Mouse (Mus musculus): Measurements from ENCODE around the gene Tnrc6a.
"Not testable (repeated sequence)": the region's sequence is repeated elsewhere in the genome, so short reads cannot be mapped to it uniquely, and the experiment has no call there.

Tnrc6a gene

GRCm38 (mm10) chr7:123123665-123124298 lies at the start of gene Tnrc6a:
TSS of gene Tnrc6a (plus strand) at chr7:123123885.
- DNase-seq (ENCODE audit: low read depth, low spot score) = peak; percentile 78

GRCm38 (mm10) chr7:123082236-123082635 lies 41.4 kb upstream of the Tnrc6a start:
- DNase-seq (ENCODE audit: low read depth, low spot score) = no peak

GRCm38 (mm10) chr7:123083441-123084123 lies 40.1 kb upstream of the Tnrc6a start:
- no peak for DNase-seq (ENCODE audit: low read depth, low spot score)

- no peak for DNase-seq (ENCODE audit: low read depth, low spot score)
These were observed 39.4 kb upstream of the Tnrc6a start for GRCm38 (mm10) chr7:123084180-123084691.

GRCm38 (mm10) chr7:123084708-123085107 lies 39.0 kb upstream of the Tnrc6a start:
- no peak for DNase-seq (ENCODE audit: low read depth, low spot score)

- DNase-seq (ENCODE audit: low read depth, low spot score) = no peak
These were observed 34.8 kb upstream of the Tnrc6a start for GRCm38 (mm10) chr7:123088920-123089319.

GRCm38 (mm10) chr7:123096344-123097120 lies 27.2 kb upstream of the Tnrc6a start:
- no peak for DNase-seq (ENCODE audit: low read depth, low spot score)

GRCm38 (mm10) chr7:123097891-123098750 lies 25.6 kb upstream of the Tnrc6a start:
- DNase-seq (ENCODE audit: low read depth, low spot score) = no peak

- DNase-seq (ENCODE audit: low read depth, low spot score) = no peak
These were observed 22.4 kb upstream of the Tnrc6a start for GRCm38 (mm10) chr7:123101295-123101694.

GRCm38 (mm10) chr7:123105381-123105780 lies 18.3 kb upstream of the Tnrc6a start:
- not testable (repeated sequence) for DNase-seq (ENCODE audit: low read depth, low spot score)

- DNase-seq (ENCODE audit: low read depth, low spot score) = no peak
These were observed 17.8 kb upstream of the Tnrc6a start for GRCm38 (mm10) chr7:123105906-123106305.

- DNase-seq (ENCODE audit: low read depth, low spot score) = no peak
These were observed 17.4 kb upstream of the Tnrc6a start for GRCm38 (mm10) chr7:123106326-123106725.

GRCm38 (mm10) chr7:123108058-123109055 lies 15.3 kb upstream of the Tnrc6a start:
- no peak for DNase-seq (ENCODE audit: low read depth, low spot score)

GRCm38 (mm10) chr7:123109361-123110000 lies 14.2 kb upstream of the Tnrc6a start:
- no peak for DNase-seq (ENCODE audit: low read depth, low spot score)

- no peak for DNase-seq (ENCODE audit: low read depth, low spot score)
These were observed 13.6 kb upstream of the Tnrc6a start for GRCm38 (mm10) chr7:123110135-123110534.

- DNase-seq (ENCODE audit: low read depth, low spot score) = no peak
These were observed 10.1 kb upstream of the Tnrc6a start for GRCm38 (mm10) chr7:123113590-123113989.

- no peak for DNase-seq (ENCODE audit: low read depth, low spot score)
These were observed 6.9 kb upstream of the Tnrc6a start for GRCm38 (mm10) chr7:123116799-123117198.

- no peak for DNase-seq (ENCODE audit: low read depth, low spot score)
These were observed 6.5 kb upstream of the Tnrc6a start for GRCm38 (mm10) chr7:123117209-123117608.

- no peak for DNase-seq (ENCODE audit: low read depth, low spot score)
These were observed 3.2 kb upstream of the Tnrc6a start for GRCm38 (mm10) chr7:123120516-123120915.

- no peak for DNase-seq (ENCODE audit: low read depth, low spot score)
These were observed 623 bp downstream of the Tnrc6a start for GRCm38 (mm10) chr7:123124299-123124716.

Measured in c-Kit-negative CD71-positive TER-119-positive erythroid progenitor cells, embryonic 14.5 days (primary cell).